Mouse (Mus musculus): ENCODE measurements at regions not wholly inside any gene's neighbourhood (a gene's known extent, or its start where the extent isn't known, plus 50 kb on each side); places are given as distances from the start of the nearest gene placed in this dataset.

DNA sequence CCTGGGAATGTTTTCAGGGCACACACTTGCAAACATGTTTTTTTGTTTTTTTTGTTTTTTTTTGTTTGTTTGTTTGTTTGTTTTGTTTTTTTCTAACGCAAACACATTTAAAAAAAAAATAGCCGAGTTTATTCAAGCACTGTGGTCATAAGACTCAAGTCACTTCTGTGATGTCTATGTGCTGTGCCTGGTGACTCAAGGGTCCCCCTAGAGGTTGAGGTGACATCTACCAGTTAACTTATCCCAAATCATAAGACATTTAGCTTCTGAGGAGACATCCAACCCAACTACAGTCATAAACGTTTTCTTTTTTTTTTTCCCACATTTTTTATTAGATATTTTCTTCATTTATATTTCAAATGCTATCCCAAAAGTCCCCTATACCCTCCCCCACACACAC is 281.2 kb upstream of the Rgma start:
- WGBS, result 40% methylated on average over 3 of the region's 3 CpGs
- H3K9ac ChIP-seq (ENCODE audit: low read depth, low read length), result no peak overlapping the region
- H3K9me3 ChIP-seq (ENCODE audit: control insufficient read depth), result no peaks in the 10 kb centered on the region
- H3K27me3 ChIP-seq (replicated peaks; ENCODE audit: control insufficient read depth, insufficient read depth, low read length), result no peaks in the 10 kb centered on the region
- no peaks in the 10 kb centered on the region for H3K4me1 ChIP-seq (replicated peaks; ENCODE audit: control insufficient read depth, insufficient read depth, low read length)
- ATAC-seq, result no peak
- no peak overlapping the region for H3K4me3 ChIP-seq (ENCODE audit: low read depth, low read length)
- no peaks in the 10 kb centered on the region for H3K36me3 ChIP-seq (ENCODE audit: control insufficient read depth, insufficient read depth)
- peak; percentile 66 for TF ChIP-seq CTCF (IDR thresholded peaks at IDR 0.05; ENCODE audit: low read depth)
- no peak overlapping the region for H3K27ac ChIP-seq (ENCODE audit: low read depth, low read length)
- no peak overlapping the region for H3K4me2 ChIP-seq (replicated peaks; ENCODE audit: low read depth)

DNA sequence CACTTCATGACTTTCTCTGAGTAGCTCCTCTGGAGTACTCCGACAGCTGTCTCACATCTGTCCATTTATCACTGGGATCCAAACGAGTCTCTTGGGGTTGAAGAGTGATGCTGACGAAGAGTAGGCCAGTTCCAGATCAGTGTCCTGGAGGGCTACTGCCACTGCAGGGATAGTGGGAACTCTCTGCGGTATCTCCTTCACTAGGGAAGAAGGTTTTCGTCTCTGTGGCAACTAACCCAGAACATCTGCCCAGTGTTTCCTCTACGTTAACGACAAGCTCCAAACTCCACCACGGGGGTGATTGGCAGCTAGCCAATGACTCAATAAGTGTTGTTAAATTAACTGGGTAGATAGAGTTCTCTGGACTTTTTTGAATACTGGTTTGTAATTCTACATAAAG is 256.4 kb upstream of the Rgma start:
- WGBS, result 47% methylated on average over 8 of the region's 8 CpGs
- no peak for TF ChIP-seq CTCF (IDR thresholded peaks at IDR 0.05; ENCODE audit: low read depth)
- H3K9ac ChIP-seq (ENCODE audit: low read depth, low read length), result no peak overlapping the region
- H3K9me3 ChIP-seq (ENCODE audit: control insufficient read depth), result no peaks in the 10 kb centered on the region
- no peak for ATAC-seq
- H3K4me3 ChIP-seq (ENCODE audit: low read depth, low read length), result no peak overlapping the region
- no peaks in the 10 kb centered on the region for H3K27me3 ChIP-seq (replicated peaks; ENCODE audit: control insufficient read depth, insufficient read depth, low read length)
- no peak overlapping the region for H3K27ac ChIP-seq (ENCODE audit: low read depth, low read length)
- no peaks in the 10 kb centered on the region for H3K4me1 ChIP-seq (replicated peaks; ENCODE audit: control insufficient read depth, insufficient read depth, low read length)
- H3K36me3 ChIP-seq (ENCODE audit: control insufficient read depth, insufficient read depth), result no peaks in the 10 kb centered on the region
- H3K4me2 ChIP-seq (replicated peaks; ENCODE audit: low read depth), result no peak overlapping the region

DNA sequence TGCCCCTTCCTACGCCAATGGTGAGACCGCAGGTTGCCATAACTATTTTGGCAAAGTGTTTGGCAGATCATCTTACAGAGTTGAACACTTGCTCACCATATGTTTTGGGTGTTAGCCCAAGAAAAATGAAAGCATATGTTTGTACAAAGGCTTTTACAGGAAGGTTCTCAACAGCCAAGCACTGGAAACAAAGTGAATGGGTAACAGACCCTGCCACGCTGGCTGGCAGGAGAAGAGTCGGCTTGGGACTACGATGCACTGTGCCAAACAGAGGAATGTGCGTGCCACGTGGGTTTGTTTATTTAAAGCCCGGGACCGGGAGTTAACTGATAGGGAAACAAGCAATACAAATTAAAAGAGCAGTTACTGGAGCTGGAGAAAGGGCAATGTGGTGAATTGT is 255.0 kb upstream of the Rgma start:
- ATAC-seq, result no peak
- Histone ChIP-seq H3K9me3 (ENCODE audit: control insufficient read depth) (no peaks in the 10 kb centered on the region), H3K4me3 (ENCODE audit: low read depth, low read length) (no peak overlapping the region), H3K9ac (ENCODE audit: low read depth, low read length) (no peak overlapping the region), H3K4me2 (replicated peaks; ENCODE audit: low read depth) (no peak overlapping the region), H3K27ac (ENCODE audit: low read depth, low read length) (no peak overlapping the region), H3K4me1 (replicated peaks; ENCODE audit: control insufficient read depth, insufficient read depth, low read length) (no peaks in the 10 kb centered on the region), H3K36me3 (ENCODE audit: control insufficient read depth, insufficient read depth) (no peaks in the 10 kb centered on the region), H3K27me3 (replicated peaks; ENCODE audit: control insufficient read depth, insufficient read depth, low read length) (no peaks in the 10 kb centered on the region)
- TF ChIP-seq CTCF (IDR thresholded peaks at IDR 0.05; ENCODE audit: low read depth), result no peak
- WGBS, result 40% methylated on average over 9 of the region's 9 CpGs

DNA sequence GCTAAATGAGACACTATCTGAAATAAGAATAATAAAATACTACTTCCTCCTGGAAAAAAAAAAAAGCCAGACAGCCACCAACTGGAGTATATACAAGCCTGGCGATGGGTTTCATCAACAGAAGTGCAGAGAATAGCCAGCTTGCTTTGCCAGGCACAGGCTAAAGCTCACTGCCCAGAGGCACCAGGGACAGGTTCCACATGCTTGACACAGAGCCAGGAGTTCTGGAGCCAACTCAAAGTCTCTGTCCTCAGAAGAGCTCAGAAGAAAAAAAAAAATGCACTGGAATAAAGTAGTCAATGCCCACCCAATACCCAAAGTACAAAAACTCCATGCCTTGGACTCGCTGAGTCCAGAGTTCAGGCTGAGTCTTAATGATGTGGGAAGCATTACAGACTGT is 250.3 kb upstream of the Rgma start:
- no peak overlapping the region for H3K27ac ChIP-seq (ENCODE audit: low read depth, low read length)
- no peak for ATAC-seq
- no peak for TF ChIP-seq CTCF (IDR thresholded peaks at IDR 0.05; ENCODE audit: low read depth)
- H3K4me1 ChIP-seq (replicated peaks; ENCODE audit: control insufficient read depth, insufficient read depth, low read length), result no peaks in the 10 kb centered on the region
- H3K27me3 ChIP-seq (replicated peaks; ENCODE audit: control insufficient read depth, insufficient read depth, low read length), result no peaks in the 10 kb centered on the region
- H3K9me3 ChIP-seq (ENCODE audit: control insufficient read depth), result no peaks in the 10 kb centered on the region
- H3K36me3 ChIP-seq (ENCODE audit: control insufficient read depth, insufficient read depth), result no peaks in the 10 kb centered on the region
- H3K4me3 ChIP-seq (ENCODE audit: low read depth, low read length), result no peak overlapping the region
- no peak overlapping the region for H3K4me2 ChIP-seq (replicated peaks; ENCODE audit: low read depth)
- 71% methylated on average over 2 of the region's 2 CpGs for WGBS
- H3K9ac ChIP-seq (ENCODE audit: low read depth, low read length), result no peak overlapping the region

DNA sequence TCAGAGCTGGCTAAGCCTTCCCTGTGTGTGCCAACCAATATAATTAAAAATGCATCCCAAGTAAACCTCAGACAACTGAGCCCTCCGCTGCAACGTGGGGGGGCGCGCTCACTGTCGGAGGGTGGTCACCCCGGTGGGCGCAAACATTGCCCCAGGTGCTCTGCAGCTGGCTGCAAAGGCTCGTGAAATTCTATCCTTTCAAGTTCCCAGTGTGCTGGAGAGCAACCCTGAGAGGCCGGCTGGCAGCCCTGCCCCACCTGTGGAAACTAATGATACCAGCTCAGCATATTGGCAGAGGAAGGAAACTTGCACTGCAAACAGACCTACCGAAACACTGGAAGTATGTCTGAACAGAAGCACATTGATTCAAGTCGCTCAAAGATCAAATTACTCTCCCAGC is 249.4 kb upstream of the Rgma start:
- H3K27ac ChIP-seq (ENCODE audit: low read depth, low read length), result no peak overlapping the region
- TF ChIP-seq CTCF (IDR thresholded peaks at IDR 0.05; ENCODE audit: low read depth), result no peak
- no peaks in the 10 kb centered on the region for H3K27me3 ChIP-seq (replicated peaks; ENCODE audit: control insufficient read depth, insufficient read depth, low read length)
- H3K9ac ChIP-seq (ENCODE audit: low read depth, low read length), result no peak overlapping the region
- WGBS, result 15% methylated on average over 11 of the region's 11 CpGs
- H3K4me1 ChIP-seq (replicated peaks; ENCODE audit: control insufficient read depth, insufficient read depth, low read length), result no peaks in the 10 kb centered on the region
- H3K4me2 ChIP-seq (replicated peaks; ENCODE audit: low read depth), result no peak overlapping the region
- ATAC-seq, result no peak
- H3K4me3 ChIP-seq (ENCODE audit: low read depth, low read length), result no peak overlapping the region
- no peaks in the 10 kb centered on the region for H3K36me3 ChIP-seq (ENCODE audit: control insufficient read depth, insufficient read depth)
- no peaks in the 10 kb centered on the region for H3K9me3 ChIP-seq (ENCODE audit: control insufficient read depth)

DNA sequence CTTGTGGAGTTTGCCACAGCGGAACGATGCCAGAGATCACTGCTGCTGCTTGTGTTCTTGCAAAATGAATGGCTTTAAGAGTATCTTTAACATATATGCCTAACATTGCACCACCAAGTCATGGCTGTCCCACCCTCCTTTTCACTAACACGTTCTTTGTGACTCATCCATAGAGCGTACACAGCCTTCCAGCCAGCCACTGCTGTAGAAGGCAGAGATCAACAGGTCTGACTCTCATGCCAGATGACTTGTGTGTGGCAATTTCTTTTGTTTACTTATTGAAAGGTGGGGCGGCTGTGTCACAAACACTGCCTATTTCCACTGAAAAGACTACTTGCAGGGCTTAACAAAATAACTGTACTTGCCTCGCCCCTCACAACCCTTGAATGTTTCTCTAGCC is 239.5 kb upstream of the Rgma start:
- Histone ChIP-seq H3K9ac (ENCODE audit: low read depth, low read length) (no peak overlapping the region), H3K27ac (ENCODE audit: low read depth, low read length) (no peak overlapping the region), H3K4me1 (replicated peaks; ENCODE audit: control insufficient read depth, insufficient read depth, low read length) (no peaks in the 10 kb centered on the region), H3K9me3 (ENCODE audit: control insufficient read depth) (no peaks in the 10 kb centered on the region), H3K27me3 (replicated peaks; ENCODE audit: control insufficient read depth, insufficient read depth, low read length) (0 out of 2 replicates have a peak, but pooled peaks cover 3% of the 10 kb centered on the region), H3K36me3 (ENCODE audit: control insufficient read depth, insufficient read depth) (no peaks in the 10 kb centered on the region), H3K4me3 (ENCODE audit: low read depth, low read length) (no peak overlapping the region), H3K4me2 (replicated peaks; ENCODE audit: low read depth) (no peak overlapping the region)
- no peak for ATAC-seq
- 63% methylated on average over 6 of the region's 6 CpGs for WGBS
- TF ChIP-seq CTCF (IDR thresholded peaks at IDR 0.05; ENCODE audit: low read depth), result no peak

DNA sequence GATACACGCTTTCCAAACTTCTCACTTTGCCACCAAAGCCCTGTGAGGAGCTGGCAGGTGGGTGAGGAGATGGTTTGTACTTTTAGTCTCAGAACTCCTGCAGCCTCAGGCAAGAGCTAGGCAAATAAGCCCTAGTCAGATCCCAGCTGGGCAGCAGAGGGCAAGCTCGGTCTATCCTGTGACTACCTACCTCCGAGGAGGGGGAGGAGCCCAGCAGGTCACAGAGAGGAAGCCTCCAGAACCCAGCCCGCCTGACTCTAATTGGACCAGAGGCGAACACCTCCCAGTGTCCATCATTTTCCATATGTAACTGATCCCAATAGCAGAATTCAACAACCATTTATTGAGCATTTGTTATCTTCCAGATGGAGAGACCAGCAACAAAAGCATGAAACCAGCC is 237.0 kb upstream of the Rgma start:
- 37% methylated on average over 5 of the region's 5 CpGs for WGBS
- Histone ChIP-seq H3K4me3 (ENCODE audit: low read depth, low read length) (no peak overlapping the region), H3K4me1 (replicated peaks; ENCODE audit: control insufficient read depth, insufficient read depth, low read length) (no peaks in the 10 kb centered on the region), H3K4me2 (replicated peaks; ENCODE audit: low read depth) (no peak overlapping the region), H3K36me3 (ENCODE audit: control insufficient read depth, insufficient read depth) (no peaks in the 10 kb centered on the region), H3K27ac (ENCODE audit: low read depth, low read length) (no peak overlapping the region), H3K9me3 (ENCODE audit: control insufficient read depth) (no peaks in the 10 kb centered on the region), H3K9ac (ENCODE audit: low read depth, low read length) (no peak overlapping the region), H3K27me3 (replicated peaks; ENCODE audit: control insufficient read depth, insufficient read depth, low read length) (0 out of 2 replicates have a peak, but pooled peaks cover 3% of the 10 kb centered on the region)
- no peak for ATAC-seq
- TF ChIP-seq CTCF (IDR thresholded peaks at IDR 0.05; ENCODE audit: low read depth), result peak; percentile 17; the same call in 1 of the 2 replicates
